Mouse (Mus musculus) small intestine, adult 2 months (tissue): ENCODE data around the gene Kirrel3. TPM values are rescaled to one million over a fixed set of nuclear protein-coding genes. Genes with fewer than 3 reads are reported as not detected.

Experiments used
- H3K27ac ChIP-seq: fragments of 200-500 bp; 2 replicates; pipeline ENCODE4 v1.5.1; 2012; ENCODE audit warnings: low read depth, low read length, control low read depth, inconsistent platforms; ENCODE audit not compliant: insufficient read depth
- H3K27me3 ChIP-seq: fragments of 200-500 bp; 2 replicates; pipeline ENCODE4 v1.6.1; 2012; ENCODE audit warnings: mild to moderate bottlenecking, moderate library complexity, low read length, inconsistent platforms; ENCODE audit not compliant: control insufficient read depth, insufficient read depth
- H3K36me3 ChIP-seq: fragments of 200-500 bp; 2 replicates; pipeline ENCODE4 v1.6.1; 2012; ENCODE audit warnings: mild to moderate bottlenecking, low read length, control low read depth, inconsistent platforms; ENCODE audit not compliant: control insufficient read depth, insufficient read depth
- H3K4me1 ChIP-seq: fragments of 200-500 bp; 2 replicates; pipeline ENCODE4 v1.6.1; 2012; ENCODE audit warnings: low read length, inconsistent platforms, mixed read lengths; ENCODE audit not compliant: control insufficient read depth, insufficient read depth, insufficient read length
- H3K4me3 ChIP-seq: fragments of 200-500 bp; 2 replicates; pipeline ENCODE4 v1.5.1; 2012; ENCODE audit warnings: low read depth, mild to moderate bottlenecking, control low read depth, inconsistent platforms, low read length, moderate library complexity
- CTCF ChIP-seq: fragments of 200-500 bp; IDR thresholded peaks from 2 replicates; pipeline ENCODE4 v1.5.1; 2012; ENCODE audit warnings: low read depth, mild to moderate bottlenecking, control low read depth, inconsistent platforms, low read length, moderate library complexity, mixed read lengths; ENCODE audit not compliant: insufficient replicate concordance, insufficient read length; ENCODE audit errors: extremely low read depth
- POLR2A ChIP-seq: fragments of 200-500 bp; IDR thresholded peaks from 2 replicates; pipeline ENCODE4 v1.6.1; 2012; ENCODE audit warnings: low read depth, mild to moderate bottlenecking, control low read depth, inconsistent platforms, low read length, moderate library complexity
- WGBS: fragments of 180-500 bp; shearing (Covaris S2); methylation state at CpG from one replicate; pipeline ENCODE4 v1.1.7; 2018; 5-methylcytosine and 5-hydroxymethylcytosine counted together
- polyA plus RNA-seq: library from polyadenylated mRNA; depleted of rRNA; stranded (reverse); fragments of >200 nt; gene quantifications from 2 replicates; pipeline ENCODE4 v1.2.3, GENCODE M21; 2012

Kirrel3 gene
- polyA plus RNA-seq, 1 experiment: 0.22 TPM

DNA sequence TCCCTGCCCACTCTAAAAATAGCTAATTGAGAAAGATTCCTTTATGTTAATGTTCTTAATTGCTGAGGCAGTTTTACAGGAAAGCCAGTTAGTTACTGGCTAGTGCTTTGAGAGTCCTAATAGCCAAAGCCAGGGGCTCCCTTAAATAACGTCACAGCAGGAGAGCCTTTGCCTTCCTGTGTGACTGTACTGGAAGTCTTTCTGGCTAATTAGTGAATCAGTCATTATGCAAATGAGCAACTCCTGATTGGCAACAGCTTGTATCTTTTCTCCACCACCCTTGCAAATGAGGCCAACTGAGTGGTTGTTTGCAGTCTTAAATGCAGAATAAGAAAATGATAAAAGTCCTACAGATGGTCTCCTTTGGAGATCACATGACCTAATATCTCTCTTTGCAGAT lies 226.3 kb downstream of the Kirrel3 start:
- Histone ChIP-seq H3K27me3 (no peaks in the 10 kb centered on the region), H3K4me1 (no peaks in the 10 kb centered on the region), H3K36me3 (no peaks in the 10 kb centered on the region), H3K27ac (no peak overlapping the region), H3K4me3 (no peak overlapping the region)
- 65% methylated on average over 1 of the region's 1 CpGs for WGBS
- TF ChIP-seq CTCF (no peak), POLR2A (no peak)

DNA sequence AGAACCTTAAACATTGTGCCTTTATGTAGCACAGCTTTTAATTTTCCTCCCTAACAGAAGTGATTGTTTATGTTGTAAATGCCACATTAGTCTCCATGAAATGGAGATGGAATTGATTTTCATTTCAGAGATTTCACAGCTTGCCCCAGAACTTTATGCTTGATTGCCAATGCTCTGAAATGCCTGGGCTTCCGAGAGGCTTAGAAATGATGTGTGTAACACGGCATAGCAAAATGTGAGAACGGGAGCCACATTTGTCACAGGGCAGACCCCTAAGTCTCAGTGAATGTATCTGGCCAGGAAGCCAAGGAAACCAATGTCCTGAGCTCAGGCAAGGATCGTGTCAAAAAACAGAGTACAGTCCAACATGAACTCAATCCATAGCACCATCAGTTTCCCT lies 227.3 kb downstream of the Kirrel3 start:
- WGBS: 88% methylated on average over 4 of the region's 4 CpGs
- Histone ChIP-seq H3K4me1 (no peaks in the 10 kb centered on the region), H3K36me3 (no peaks in the 10 kb centered on the region), H3K4me3 (no peak overlapping the region), H3K27me3 (no peaks in the 10 kb centered on the region), H3K27ac (no peak overlapping the region)
- no peak for TF ChIP-seq POLR2A
- TF ChIP-seq CTCF: no peak

DNA sequence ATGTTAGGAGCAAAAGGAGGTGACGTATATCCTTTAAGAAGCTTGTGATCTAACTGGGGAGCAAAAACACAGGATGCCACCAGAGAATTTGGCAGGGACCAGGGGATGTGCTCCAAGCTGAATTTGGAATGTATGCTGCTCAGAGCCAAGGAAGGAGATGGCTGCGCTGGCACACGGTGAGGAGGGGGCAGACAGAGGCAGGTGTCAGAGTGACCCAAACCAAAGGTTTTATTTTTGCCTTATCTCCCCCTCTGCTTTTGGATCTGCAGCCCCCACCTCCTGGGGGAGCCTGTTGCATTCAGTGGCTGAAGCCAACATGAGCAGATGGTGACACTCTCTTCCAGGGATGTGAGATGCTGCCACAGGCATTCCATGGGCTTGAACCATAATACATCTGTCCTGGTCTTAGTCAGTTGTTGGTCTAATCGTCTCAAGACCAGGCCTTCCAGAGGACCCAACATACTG lies 227.8 kb downstream of the Kirrel3 start:
- H3K27ac ChIP-seq: no peak overlapping the region
- no peak overlapping the region for H3K4me3 ChIP-seq
- WGBS: 85% methylated on average over 4 of the region's 4 CpGs
- no peaks in the 10 kb centered on the region for H3K4me1 ChIP-seq
- TF ChIP-seq POLR2A (no peak), CTCF (no peak)
- no peaks in the 10 kb centered on the region for H3K36me3 ChIP-seq
- H3K27me3 ChIP-seq: no peaks in the 10 kb centered on the region

DNA sequence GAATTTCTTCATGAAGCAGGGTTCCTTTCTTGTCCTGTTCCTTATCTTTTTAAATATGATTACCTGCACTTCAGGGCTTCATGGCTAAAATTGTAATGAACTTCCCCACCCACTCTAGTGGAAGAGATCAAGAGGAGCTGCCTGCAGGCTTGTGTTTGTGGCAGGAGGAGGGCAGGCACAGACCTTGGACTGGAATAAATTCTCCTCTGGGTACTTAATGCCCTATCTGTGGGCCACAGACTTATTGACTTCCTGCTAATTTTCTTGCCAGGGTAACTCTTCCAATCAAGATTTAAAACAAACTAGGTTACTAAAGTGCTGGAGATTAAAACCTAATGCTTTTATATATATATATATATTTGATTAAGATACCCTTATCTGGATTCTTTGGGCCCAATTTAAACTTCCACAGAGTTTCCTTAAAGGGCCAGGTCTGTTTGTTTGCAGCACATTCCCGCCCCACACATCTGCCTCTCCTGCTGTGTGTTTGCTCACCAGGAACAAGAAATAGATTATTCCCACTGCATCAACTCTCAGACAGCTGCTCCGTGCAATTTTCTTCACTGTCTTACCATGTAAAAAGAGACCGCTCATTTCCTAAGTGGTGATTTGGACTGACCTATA lies 229.4 kb downstream of the Kirrel3 start:
- Histone ChIP-seq H3K4me3 (no peak overlapping the region), H3K4me1 (no peaks in the 10 kb centered on the region), H3K36me3 (no peaks in the 10 kb centered on the region), H3K27me3 (no peaks in the 10 kb centered on the region), H3K27ac (no peak overlapping the region)
- 24% methylated on average over 3 of the region's 3 CpGs for WGBS
- TF ChIP-seq CTCF: no peak

DNA sequence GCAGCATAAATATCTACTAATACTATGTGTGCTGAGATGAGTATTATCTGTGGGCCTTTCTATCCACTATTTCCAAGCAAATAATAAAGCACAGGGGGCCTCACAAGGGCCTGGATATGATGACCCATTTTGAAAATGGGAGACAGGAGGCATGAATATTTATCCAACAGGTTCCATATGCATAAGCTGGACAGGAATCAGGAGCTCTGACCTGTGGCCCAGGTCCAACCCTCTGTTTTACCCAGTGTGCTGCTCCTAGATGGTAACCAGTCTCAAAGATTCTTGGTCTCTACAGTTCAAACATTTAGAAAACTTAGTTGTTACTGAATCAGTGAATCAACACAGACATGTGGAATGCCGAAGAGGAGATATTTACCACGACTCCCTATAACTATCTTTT lies 230.8 kb downstream of the Kirrel3 start:
- WGBS: 84% methylated on average over 2 of the region's 2 CpGs

DNA sequence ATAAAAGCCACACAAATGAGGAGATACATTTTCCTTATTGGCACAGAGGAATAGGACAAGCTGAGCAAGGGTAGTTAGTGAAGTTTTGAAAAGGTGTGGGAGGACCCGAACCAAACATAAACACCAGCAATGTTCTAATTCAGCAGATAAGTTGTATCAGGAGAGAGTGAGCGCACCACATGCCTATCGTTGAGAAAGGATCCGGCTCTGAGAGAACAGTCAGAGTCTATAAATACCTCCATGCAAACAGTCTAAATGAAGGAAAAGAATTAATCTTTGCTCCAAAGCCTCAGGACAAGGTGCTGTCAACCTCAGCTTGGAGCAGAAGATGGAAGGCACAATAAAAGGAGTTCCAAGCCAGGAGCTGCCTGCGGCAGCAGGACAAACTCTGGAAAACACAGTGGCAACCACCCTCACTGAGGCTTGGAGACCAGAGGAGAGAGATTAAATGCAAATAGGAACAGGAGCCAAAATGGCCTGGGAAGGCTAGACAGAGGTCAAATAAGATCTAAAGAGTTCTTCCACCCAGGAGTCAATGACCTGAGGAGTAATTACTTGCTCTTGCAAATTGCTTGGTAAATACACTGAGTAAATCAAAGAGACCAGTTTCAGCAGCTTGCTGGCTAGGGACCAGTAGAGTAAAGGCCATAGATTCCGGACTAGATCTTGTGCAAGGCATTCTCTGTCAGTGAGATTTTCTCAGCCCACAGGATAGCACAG lies 235.9 kb downstream of the Kirrel3 start:
- Histone ChIP-seq H3K4me3 (no peak overlapping the region), H3K4me1 (no peaks in the 10 kb centered on the region), H3K27ac (no peak overlapping the region), H3K27me3 (no peaks in the 10 kb centered on the region), H3K36me3 (no peaks in the 10 kb centered on the region)
- TF ChIP-seq CTCF (no peak), POLR2A (no peak)
- 18% methylated on average over 6 of the region's 6 CpGs for WGBS

More for the DNA sequence above, 230.8 kb downstream of the Kirrel3 start:
- no peak overlapping the region for H3K4me3 ChIP-seq
- H3K36me3 ChIP-seq: no peaks in the 10 kb centered on the region
- no peak for TF ChIP-seq POLR2A
- no peak for TF ChIP-seq CTCF
- no peak overlapping the region for H3K27ac ChIP-seq
- H3K27me3 ChIP-seq: no peaks in the 10 kb centered on the region
- H3K4me1 ChIP-seq: no peaks in the 10 kb centered on the region

DNA sequence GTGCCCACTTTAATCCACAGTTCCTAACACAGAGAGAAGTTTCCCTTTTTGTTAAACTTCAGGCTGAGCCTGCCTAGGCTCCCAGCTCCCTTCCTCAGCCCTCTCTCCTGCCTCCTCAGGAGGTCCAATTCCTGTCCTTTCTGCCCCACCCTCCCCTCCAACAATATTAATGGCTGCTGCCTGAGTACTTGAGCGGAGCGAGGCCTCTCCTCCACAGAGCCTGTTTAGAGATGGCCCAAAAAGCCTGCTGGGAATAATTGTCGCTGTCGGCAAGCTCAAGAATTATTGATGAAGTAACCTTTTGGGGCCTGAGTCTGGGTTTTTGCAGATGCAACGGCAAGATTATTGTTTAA lies 236.5 kb downstream of the Kirrel3 start:
- no peak for TF ChIP-seq CTCF
- no peak for TF ChIP-seq POLR2A
- Histone ChIP-seq H3K4me3 (no peak overlapping the region), H3K36me3 (no peaks in the 10 kb centered on the region), H3K27ac (no peak overlapping the region), H3K4me1 (no peaks in the 10 kb centered on the region), H3K27me3 (no peaks in the 10 kb centered on the region)
- WGBS: 42% methylated on average over 5 of the region's 5 CpGs

DNA sequence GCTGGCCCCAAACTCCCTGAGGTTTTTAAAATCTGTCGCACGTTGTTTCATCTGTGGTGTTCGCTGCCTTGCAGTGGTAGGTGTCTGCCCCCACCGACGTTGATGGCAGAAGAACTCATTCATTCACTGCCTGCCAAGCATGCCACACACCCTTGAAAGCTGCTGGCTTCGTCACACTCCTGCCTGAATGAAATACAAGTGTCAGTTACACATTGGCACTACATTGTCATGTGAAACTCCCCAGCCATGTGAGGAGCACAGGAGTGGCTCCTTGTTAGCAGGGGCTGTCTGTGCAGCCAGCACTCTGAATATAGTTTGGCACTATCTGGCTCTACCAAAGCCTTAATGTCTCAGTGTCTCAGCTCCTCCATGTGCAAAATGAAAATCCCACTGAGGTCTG lies 246.8 kb downstream of the Kirrel3 start:
- 81% methylated on average over 6 of the region's 6 CpGs for WGBS

More for the DNA sequence above, 246.8 kb downstream of the Kirrel3 start:
- Histone ChIP-seq H3K36me3 (no peaks in the 10 kb centered on the region), H3K27ac (no peak overlapping the region), H3K4me1 (no peaks in the 10 kb centered on the region), H3K27me3 (no peaks in the 10 kb centered on the region), H3K4me3 (no peak overlapping the region)
- no peak for TF ChIP-seq CTCF
- no peak for TF ChIP-seq POLR2A
